Mouse (Mus musculus) embryonic fibroblast, embryonic 13.5 days (primary cell): Measurements from ENCODE around the gene Pitpnm2. TPM values are rescaled to one million over a fixed set of nuclear protein-coding genes. Genes with fewer than 3 reads are reported as not detected.
A peak's percentile ranks its signal among the peaks of the same experiment; 100 is the strongest.

Experiments
- H3K27ac ChIP-seq: 2 replicates; pipeline ENCODE4 v1.5.1; 2012; ENCODE audit warnings: low read length, control low read depth, inconsistent platforms; ENCODE audit not compliant: insufficient read depth
- H3K4me1 ChIP-seq: 2 replicates; pipeline ENCODE4 v1.6.1; 2011; ENCODE audit warnings: low read length; ENCODE audit not compliant: control insufficient read depth, insufficient read depth
- H3K4me3 ChIP-seq: 2 replicates; pipeline ENCODE4 v1.5.1; 2011; ENCODE audit warnings: mild to moderate bottlenecking, control low read depth, low read length; ENCODE audit not compliant: insufficient read depth
- CTCF ChIP-seq: IDR thresholded peaks from 2 replicates; pipeline ENCODE4 v1.5.1; 2011; ENCODE audit warnings: mild to moderate bottlenecking, control low read depth, low read length, moderate library complexity, borderline replicate concordance; ENCODE audit not compliant: insufficient read depth
- POLR2A ChIP-seq: IDR thresholded peaks from 2 replicates; pipeline ENCODE4 v1.6.1; 2011; ENCODE audit warnings: low read depth, mild to moderate bottlenecking, control low read depth, low read length, moderate library complexity
- polyA plus RNA-seq: library from polyadenylated mRNA; stranded (reverse); fragments of >200 nt; gene quantifications from 2 replicates; pipeline ENCODE4 v1.2.4, GENCODE M21; 2011; ENCODE audit warnings: low read depth; ENCODE audit not compliant: missing spikeins, insufficient read length

The Pitpnm2 gene
- polyA plus RNA-seq, 1 experiment: 22.7 TPM

GRCm38 (mm10) chr5:124179411-124179810 is 70.1 kb downstream of the Pitpnm2 start:
- peaks cover 2% of the 10 kb centered on the region; the same call in 1 of the 2 replicates for H3K4me1 ChIP-seq
- H3K27ac ChIP-seq: no peak overlapping the region
- TF ChIP-seq POLR2A (no peak), CTCF (no peak)
- H3K4me3 ChIP-seq: no peak overlapping the region

GRCm38 (mm10) chr5:124176726-124177132 is 72.8 kb downstream of the Pitpnm2 start:
- Histone ChIP-seq H3K27ac (no peak overlapping the region), H3K4me3 (no peak overlapping the region), H3K4me1 (peaks cover 2% of the 10 kb centered on the region; the same call in 1 of the 2 replicates)
- no peak for TF ChIP-seq CTCF
- TF ChIP-seq POLR2A: no peak

GRCm38 (mm10) chr5:124175138-124175537 is 74.4 kb downstream of the Pitpnm2 start:
- no peak overlapping the region for H3K27ac ChIP-seq
- TF ChIP-seq CTCF (no peak), POLR2A (no peak)

GRCm38 (mm10) chr5:124173012-124173985 is 76.3 kb downstream of the Pitpnm2 start:
- Histone ChIP-seq H3K27ac (no peak overlapping the region), H3K4me3 (no peak overlapping the region), H3K4me1 (peaks cover 4% of the 10 kb centered on the region; the same call in 1 of the 2 replicates)
- TF ChIP-seq POLR2A: no peak
- no peak for TF ChIP-seq CTCF

More at GRCm38 (mm10) chr5:124175138-124175537, 74.4 kb downstream of the Pitpnm2 start:
- H3K4me1 ChIP-seq: peaks cover 2% of the 10 kb centered on the region; the same call in 1 of the 2 replicates
- no peak overlapping the region for H3K4me3 ChIP-seq

GRCm38 (mm10) chr5:124172246-124172645 is 77.3 kb downstream of the Pitpnm2 start:
- Histone ChIP-seq H3K27ac (peak overlapping the region; percentile 18), H3K4me3 (no peak overlapping the region), H3K4me1 (peaks cover 4% of the 10 kb centered on the region)
- TF ChIP-seq POLR2A: no peak
- no peak for TF ChIP-seq CTCF

DNA sequence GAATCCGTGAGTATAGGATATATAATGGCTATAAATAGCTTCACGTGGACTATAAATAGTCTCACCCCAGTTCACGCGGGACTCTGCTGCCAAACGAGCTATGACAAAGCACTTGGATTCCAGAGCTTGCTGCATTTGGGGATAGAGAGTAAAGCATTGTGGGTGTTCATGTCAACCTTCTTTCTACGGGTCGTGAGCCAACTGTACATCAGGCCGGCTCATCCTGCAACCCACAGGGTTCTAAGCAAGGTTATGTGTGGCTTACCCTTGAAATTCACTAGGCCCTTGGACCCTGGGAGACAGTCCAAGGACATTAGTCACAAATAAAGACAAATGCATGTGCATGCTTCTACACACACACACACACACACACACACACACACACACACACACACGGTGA is 77.8 kb downstream of the Pitpnm2 start:
- no peak for TF ChIP-seq CTCF
- TF ChIP-seq POLR2A: 0 out of 2 replicates have a peak, but pooled peaks have one; percentile 14
- peaks cover 5% of the 10 kb centered on the region for H3K4me1 ChIP-seq
- H3K27ac ChIP-seq: peak overlapping the region; percentile 61; the same call in 1 of the 2 replicates
- H3K4me3 ChIP-seq: no peak overlapping the region

DNA sequence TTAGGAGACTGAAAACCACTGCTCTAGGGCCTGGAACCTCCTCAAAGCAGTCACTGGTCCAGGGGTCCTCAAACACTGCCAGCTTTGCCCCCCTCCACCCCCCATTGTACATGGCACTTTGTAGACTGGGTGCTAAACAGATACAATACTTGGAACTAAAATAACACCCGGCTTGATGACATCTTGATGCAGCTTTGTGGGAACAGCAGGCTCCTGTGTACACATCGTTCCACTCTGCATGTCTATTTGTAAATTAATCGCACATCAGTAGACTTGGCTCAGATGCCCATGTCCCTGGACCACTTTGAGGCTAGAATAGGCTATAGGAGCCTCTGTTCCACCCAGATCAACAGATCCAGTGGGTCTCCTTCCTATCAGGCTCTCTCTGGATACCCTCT is 80.3 kb downstream of the Pitpnm2 start:
- TF ChIP-seq CTCF (no peak), POLR2A (no peak)
- H3K4me1 ChIP-seq: peaks cover 23% of the 10 kb centered on the region

DNA sequence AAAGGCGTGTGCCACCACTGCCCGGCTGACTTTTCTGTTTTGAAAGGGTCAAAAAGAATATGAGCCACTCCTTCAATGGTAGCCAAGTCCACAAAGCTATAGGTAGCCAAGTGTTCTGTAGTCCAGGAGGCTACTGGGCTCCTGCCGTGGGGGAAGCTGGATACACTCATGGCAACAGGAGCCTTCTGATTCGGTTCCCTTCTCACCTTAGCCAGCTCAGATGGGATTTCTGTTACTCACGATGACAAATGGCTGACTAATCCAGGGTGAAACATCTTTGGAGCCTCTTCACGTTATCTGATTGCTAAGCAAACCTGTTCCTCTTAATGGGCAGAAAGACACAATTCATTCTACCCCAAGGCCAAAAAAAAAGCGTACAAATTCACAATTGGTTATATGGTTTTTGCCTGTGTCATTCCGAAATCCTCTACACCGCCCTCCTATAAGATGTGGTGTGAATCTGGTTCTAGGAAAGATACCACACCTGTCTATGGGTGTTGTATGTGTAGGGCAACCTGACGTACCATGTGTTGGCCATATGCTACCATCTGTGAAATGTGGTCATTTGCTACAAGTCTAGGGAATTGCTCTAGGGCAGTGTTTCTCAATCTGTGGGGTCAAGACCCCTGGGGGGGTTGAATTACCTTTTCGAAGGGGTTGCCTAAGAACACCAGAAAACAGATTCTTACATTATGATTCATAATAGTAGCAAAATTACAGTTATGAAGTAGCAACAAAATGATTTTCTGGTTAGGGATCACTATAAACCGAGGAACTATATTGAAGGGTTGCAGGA is 80.9 kb downstream of the Pitpnm2 start:
- Histone ChIP-seq H3K4me3 (no peak overlapping the region), H3K27ac (no peak overlapping the region), H3K4me1 (peaks cover 28% of the 10 kb centered on the region)
- TF ChIP-seq CTCF (no peak), POLR2A (no peak)

More for the DNA sequence above, 80.3 kb downstream of the Pitpnm2 start:
- H3K27ac ChIP-seq: no peak overlapping the region
- H3K4me3 ChIP-seq: no peak overlapping the region

- Histone ChIP-seq H3K27ac (no peak overlapping the region), H3K4me1 (peaks cover 30% of the 10 kb centered on the region), H3K4me3 (no peak overlapping the region)
- TF ChIP-seq POLR2A (no peak), CTCF (no peak)
These were observed 81.9 kb downstream of the Pitpnm2 start for GRCm38 (mm10) chr5:124167621-124168020.
